Mouse (Mus musculus) layer of hippocampus, adult 2 months (tissue): ENCODE data around the gene Rhoj. TPM values are rescaled to one million over a fixed set of nuclear protein-coding genes. Genes with fewer than 3 reads are reported as not detected.
A peak's percentile ranks its signal among the peaks of the same experiment; 100 is the strongest.

Experiments used
- DNase-seq, 2 experiments: peaks; one replicate each; pipeline ENCODE4 v3.0.0; 2022; ENCODE audit warnings: low spot score in 2 of 2
- H3K27ac ChIP-seq: fragments of 200-600 bp; 2 replicates; pipeline ENCODE4 v1.8.1; 2022
- H3K4me3 ChIP-seq: fragments of 200-600 bp; 2 replicates; pipeline ENCODE4 v1.8.1; 2022; ENCODE audit warnings: mild to moderate bottlenecking
- CTCF ChIP-seq: fragments of 200-600 bp; conservative IDR thresholded peaks from 2 replicates; pipeline ENCODE4 v1.8.1; 2022; ENCODE audit warnings: antibody characterized with exemption, mild to moderate bottlenecking, moderate library complexity
- long read RNA-seq, 2 experiments: library from polyadenylated mRNA; stranded (forward); transcript quantifications; one replicate each; pipeline ENCODE4 v2.0.0; 2021; ENCODE audit warnings: borderline mapping rate in 2 of 2
- total RNA-seq, 2 experiments: library from RNA; stranded (reverse); gene quantifications; 2 replicates each; pipeline ENCODE4 v1.2.3; 2021

The Rhoj gene
- total RNA-seq = 1 to 10 TPM; 4.1 to 4.8 TPM
- long read RNA-seq, experiment 1, partial matches to known transcripts = 1 of 6 reads
- long read RNA-seq, experiment 1, other reads (novel, unspliced or antisense) = 1 of 6 reads
- long read RNA-seq, experiment 2, transcript Rhoj-201 (5 exons, 2,350 nt) = major isoform, 7 of 9 reads
- long read RNA-seq, experiment 2, partial matches to known transcripts = 0 of 9 reads
- long read RNA-seq, experiment 2, other reads (novel, unspliced or antisense) = 2 of 9 reads

GRCm38 (mm10) chr12:75307961-75308951 is at the start of gene Rhoj:
Rhoj (plus strand) TSS chr12:75308322.
- H3K4me3 ChIP-seq = peak within 1 kb of the TSS; percentile 72
- H3K27ac ChIP-seq = peak within 1 kb of the TSS; percentile 86
- DNase-seq = peak; percentile 41 to 44
- 0 out of 2 replicates have a peak, but pooled peaks have one; percentile 13 for TF ChIP-seq CTCF

GRCm38 (mm10) chr12:75271726-75272125 is 36.4 kb upstream of the Rhoj start:
- DNase-seq = no peak
- Histone ChIP-seq H3K4me3 (no peak overlapping the region), H3K27ac (no peak overlapping the region)
- TF ChIP-seq CTCF = no peak

DNA sequence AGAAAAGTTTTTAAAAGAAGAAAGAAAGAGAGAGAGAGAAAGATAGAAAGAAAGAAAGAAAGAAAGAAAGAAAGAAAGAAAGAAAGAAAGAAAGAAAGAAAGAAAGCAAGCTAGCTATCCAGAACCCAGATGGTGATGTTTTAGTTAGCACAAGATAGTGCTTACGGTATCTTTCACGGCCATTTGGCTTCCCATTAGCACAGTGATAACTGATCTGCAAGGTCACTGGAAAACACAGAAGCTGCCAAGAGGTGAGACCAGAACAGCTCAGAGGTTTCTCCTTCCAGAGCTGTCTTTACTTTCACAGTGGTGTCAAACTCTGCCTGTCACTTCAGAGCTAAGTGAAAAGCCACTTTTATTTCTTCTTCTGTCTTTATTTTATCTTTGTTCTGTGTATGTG is 32.4 kb upstream of the Rhoj start:
- no peak for TF ChIP-seq CTCF
- Histone ChIP-seq H3K27ac (no peak overlapping the region), H3K4me3 (no peak overlapping the region)
- no peak for DNase-seq

- no peak overlapping the region for H3K4me3 ChIP-seq
- TF ChIP-seq CTCF = no peak
- no peak for DNase-seq
- H3K27ac ChIP-seq = no peak overlapping the region
Measured at GRCm38 (mm10) chr12:75277425-75277824, 30.7 kb upstream of the Rhoj start.

DNA sequence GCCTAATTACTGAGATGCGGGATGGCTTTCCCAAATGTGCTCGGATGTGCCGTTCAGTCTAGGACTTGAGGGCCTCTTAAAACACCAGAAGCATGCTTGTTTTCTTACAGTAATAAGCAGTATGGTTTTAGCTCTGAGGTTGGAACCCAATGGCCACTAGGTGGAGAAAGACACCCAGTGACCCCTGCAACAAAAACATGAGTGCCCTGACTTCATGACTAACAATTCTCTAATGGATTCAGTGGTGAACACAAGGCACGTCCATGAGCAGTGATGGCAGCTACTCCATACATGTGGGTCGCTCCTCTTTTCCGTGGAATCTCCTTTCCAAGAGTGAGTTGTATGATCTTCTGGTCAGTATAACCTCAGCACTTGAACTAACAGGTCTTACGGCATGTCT is 27.6 kb upstream of the Rhoj start:
- no peak overlapping the region for H3K27ac ChIP-seq
- no peak for DNase-seq
- peak; percentile 74 for TF ChIP-seq CTCF
- H3K4me3 ChIP-seq = no peak overlapping the region

DNA sequence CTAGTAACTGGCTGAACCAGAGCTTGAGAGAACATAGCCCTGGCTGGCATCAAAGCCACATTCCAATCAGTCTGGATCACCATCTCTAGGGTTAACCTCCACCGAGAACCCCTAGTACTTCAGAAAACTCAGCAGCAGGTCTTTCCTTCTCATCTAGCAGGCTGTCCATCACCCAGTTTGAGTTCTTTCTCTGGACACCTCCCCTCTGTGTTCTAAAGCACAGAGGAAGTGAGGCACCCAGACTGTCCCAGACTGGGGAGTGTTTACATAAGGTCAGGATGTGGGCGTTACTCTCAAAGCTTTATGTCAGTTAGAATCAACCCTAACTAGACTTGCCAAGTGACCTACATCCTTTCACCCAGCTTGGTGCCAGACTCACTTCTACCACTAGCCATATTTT is 24.9 kb upstream of the Rhoj start:
- no peak for TF ChIP-seq CTCF
- no peak for DNase-seq
- Histone ChIP-seq H3K27ac (no peak overlapping the region), H3K4me3 (no peak overlapping the region)

DNA sequence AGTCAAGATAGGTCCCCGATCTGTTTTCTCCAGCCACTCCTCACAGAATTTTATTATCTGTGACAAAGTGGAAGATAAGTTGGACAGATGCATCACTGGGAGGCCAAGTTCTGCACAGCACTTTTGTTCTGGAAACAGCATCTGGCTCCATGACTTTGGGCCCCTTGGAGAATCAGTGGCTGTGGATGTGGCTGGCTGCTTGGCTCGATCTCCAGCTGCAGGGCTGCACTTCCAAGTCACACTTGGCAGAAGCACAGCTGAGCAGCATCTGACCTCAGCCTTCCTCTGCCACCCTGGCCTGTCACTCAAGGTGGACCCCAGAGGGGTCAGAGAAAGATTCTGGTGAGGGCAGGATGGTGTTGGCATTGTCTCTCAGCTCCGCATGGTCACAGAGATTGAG is 22.0 kb upstream of the Rhoj start:
- no peak for TF ChIP-seq CTCF
- Histone ChIP-seq H3K4me3 (no peak overlapping the region), H3K27ac (no peak overlapping the region)
- no peak for DNase-seq

DNA sequence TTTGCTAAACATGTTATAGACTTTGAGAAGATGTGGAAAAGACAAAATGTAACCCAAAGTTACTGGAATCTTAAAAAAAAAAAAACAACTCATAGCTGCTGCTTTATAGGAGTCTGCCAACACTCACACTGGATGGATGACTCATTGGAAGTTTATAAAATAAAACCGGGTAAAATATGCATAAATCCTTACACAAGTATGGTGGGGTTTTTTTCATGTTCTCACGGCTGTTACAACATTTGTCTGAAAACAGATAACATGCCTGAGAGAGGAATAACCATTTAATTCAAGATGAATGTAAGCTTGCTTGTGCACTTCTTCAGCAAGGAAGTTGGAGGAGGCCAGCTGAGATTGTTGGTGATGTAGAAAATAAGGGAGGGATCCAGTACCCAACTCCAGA is 17.6 kb upstream of the Rhoj start:
- no peak overlapping the region for H3K4me3 ChIP-seq
- DNase-seq = peak in 1 of 2 experiments; percentile 34
- no peak overlapping the region for H3K27ac ChIP-seq
- TF ChIP-seq CTCF = no peak

- DNase-seq = no peak
- Histone ChIP-seq H3K27ac (no peak overlapping the region), H3K4me3 (no peak overlapping the region)
- no peak for TF ChIP-seq CTCF
Measured at GRCm38 (mm10) chr12:75291556-75291955, 16.6 kb upstream of the Rhoj start.

DNA sequence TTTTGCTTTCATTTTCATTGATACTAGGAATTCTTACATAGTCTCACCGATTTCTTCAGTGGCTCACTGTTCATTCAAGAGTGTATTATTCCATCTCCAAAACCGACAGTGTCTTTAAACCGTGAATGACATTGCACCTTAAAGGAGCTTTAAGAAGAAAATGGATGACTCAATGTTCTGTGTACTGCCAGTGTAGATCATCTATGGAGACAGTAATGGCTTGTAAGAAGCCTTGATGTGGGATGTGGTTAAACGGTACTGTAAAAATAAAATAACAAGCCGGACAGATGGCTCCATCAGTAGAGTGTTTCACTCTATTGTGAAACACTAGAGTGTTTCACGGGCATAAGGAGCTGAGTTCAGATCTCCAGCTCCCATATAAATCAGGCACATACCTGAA is 15.2 kb upstream of the Rhoj start:
- H3K27ac ChIP-seq = no peak overlapping the region
- no peak for DNase-seq
- no peak overlapping the region for H3K4me3 ChIP-seq
- TF ChIP-seq CTCF = no peak

DNA sequence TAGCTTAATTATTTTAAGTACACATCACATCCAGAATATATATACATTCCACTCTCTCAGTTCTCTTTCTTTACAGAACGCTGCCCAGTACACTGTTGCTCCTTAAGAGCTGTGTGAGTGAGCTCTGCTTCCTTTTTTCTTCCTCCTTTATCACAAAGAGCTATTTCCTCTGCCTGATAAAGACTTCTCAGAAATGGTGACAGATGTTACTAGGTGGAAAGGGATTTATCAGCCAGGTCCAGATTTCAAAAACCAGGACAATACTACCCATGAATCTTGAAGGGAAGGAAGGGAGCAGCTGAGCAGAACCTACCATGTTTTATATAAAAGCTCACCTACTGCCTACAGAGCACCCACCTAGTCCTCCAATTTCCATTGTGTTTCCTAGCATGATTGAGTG is 8.3 kb upstream of the Rhoj start:
- Histone ChIP-seq H3K4me3 (no peak overlapping the region), H3K27ac (no peak overlapping the region)
- TF ChIP-seq CTCF = no peak
- no peak for DNase-seq

- no peak overlapping the region for H3K27ac ChIP-seq
- TF ChIP-seq CTCF = no peak
- peak in 1 of 2 experiments; percentile 1 for DNase-seq
- H3K4me3 ChIP-seq = no peak overlapping the region
Measured at GRCm38 (mm10) chr12:75304132-75304531, 4.0 kb upstream of the Rhoj start.

DNA sequence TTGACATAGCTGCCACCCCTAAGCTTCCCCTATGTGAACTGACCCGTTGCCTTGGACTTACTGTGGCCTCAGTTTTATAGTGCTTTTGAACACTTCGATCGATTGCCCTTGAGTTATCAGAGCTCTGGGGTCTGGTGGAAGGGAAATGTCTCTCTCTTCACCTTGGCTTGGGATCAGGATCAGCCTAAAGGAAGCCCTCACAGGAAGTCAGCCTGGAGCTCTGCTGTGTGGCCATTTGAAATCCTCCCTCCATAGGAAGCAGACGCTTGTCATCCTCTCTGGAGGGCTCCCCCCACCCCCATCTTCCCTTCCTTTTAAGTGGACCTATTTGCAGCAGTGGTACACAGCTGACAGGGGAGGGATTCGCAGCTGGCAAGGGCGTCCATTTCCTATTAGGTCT is 1.6 kb downstream of the Rhoj start:
- no peak for TF ChIP-seq CTCF
- Histone ChIP-seq H3K4me3 (peak overlapping the region; percentile 72; the same call in 1 of the 2 replicates), H3K27ac (no peak overlapping the region)
- no peak for DNase-seq

GRCm38 (mm10) chr12:75310766-75311165 is 2.6 kb downstream of the Rhoj start:
- no peak for TF ChIP-seq CTCF

More at GRCm38 (mm10) chr12:75310766-75311165, 2.6 kb downstream of the Rhoj start:
- Histone ChIP-seq H3K4me3 (no peak overlapping the region), H3K27ac (no peak overlapping the region)
- no peak for DNase-seq
